Mouse (Mus musculus): ENCODE measurements around the gene Dagla. TPM values are rescaled to one million over a fixed set of nuclear protein-coding genes. Genes with fewer than 3 reads are reported as not detected.
A peak's percentile ranks its signal among the peaks of the same experiment; 100 is the strongest.

Dagla gene
- polyA plus RNA-seq, 2 experiments from 2014 or later = not detected

- ATAC-seq = no peak
Measured at GRCm38 (mm10) chr19:10278669-10279324, 25.9 kb downstream of the Dagla start.

- no peak for ATAC-seq
Measured at GRCm38 (mm10) chr19:10277759-10278158, 26.9 kb downstream of the Dagla start.

GRCm38 (mm10) chr19:10277331-10277730 lies 27.3 kb downstream of the Dagla start:
- no peak for ATAC-seq

GRCm38 (mm10) chr19:10276483-10277144 lies 28.1 kb downstream of the Dagla start:
- ATAC-seq = no peak

- no peak for ATAC-seq
Measured at GRCm38 (mm10) chr19:10274056-10274455, 30.6 kb downstream of the Dagla start.

- no peak for ATAC-seq
Measured at GRCm38 (mm10) chr19:10272746-10273145, 31.9 kb downstream of the Dagla start.

- ATAC-seq = no peak
Measured at GRCm38 (mm10) chr19:10271592-10271991, 33.1 kb downstream of the Dagla start.

GRCm38 (mm10) chr19:10270356-10270755 lies 34.3 kb downstream of the Dagla start:
- no peak for ATAC-seq

- ATAC-seq = no peak
Measured at GRCm38 (mm10) chr19:10268851-10269250, 35.8 kb downstream of the Dagla start.

- no peak for ATAC-seq
Measured at GRCm38 (mm10) chr19:10267953-10268352, 36.7 kb downstream of the Dagla start.

GRCm38 (mm10) chr19:10267057-10267456 lies 37.6 kb downstream of the Dagla start:
- no peak for ATAC-seq

- ATAC-seq = no peak
Measured at GRCm38 (mm10) chr19:10266196-10266850, 38.4 kb downstream of the Dagla start.

GRCm38 (mm10) chr19:10261369-10261768 lies 43.3 kb downstream of the Dagla start:
- no peak for ATAC-seq

GRCm38 (mm10) chr19:10258279-10259011 lies 46.2 kb downstream of the Dagla start:
- no peak for ATAC-seq

GRCm38 (mm10) chr19:10248128-10248527 lies 56.5 kb downstream of the Dagla start:
- ATAC-seq = no peak

GRCm38 (mm10) chr19:10247165-10247564 lies 57.5 kb downstream of the Dagla start:
- ATAC-seq = no peak

GRCm38 (mm10) chr19:10244183-10244582 lies 60.5 kb downstream of the Dagla start:
- no peak for ATAC-seq

- ATAC-seq = no peak
Measured at GRCm38 (mm10) chr19:10242916-10243315, 61.8 kb downstream of the Dagla start.

- peak; percentile 68 for ATAC-seq
Measured at GRCm38 (mm10) chr19:10240654-10241305, 63.9 kb downstream of the Dagla start, which contains the start of gene Myrf. Gene Myrf, minus strand, starts transcription at chr19:10240748.

GRCm38 (mm10) chr19:10239975-10240653 lies 64.6 kb downstream of the Dagla start:
- ATAC-seq = peak; percentile 26

GRCm38 (mm10) chr19:10239419-10239818 lies 65.3 kb downstream of the Dagla start:
- no peak for ATAC-seq

- no peak for ATAC-seq
Measured at GRCm38 (mm10) chr19:10238477-10238876, 66.2 kb downstream of the Dagla start.

All from CD4-positive, CD25-positive, alpha-beta regulatory T cell, adult 4 months (primary cell).